10 mouse cellular contexts compared by ENCODE assay signal in genomic region chr17:46091899-46092298, GRCm38 (mm10).
"Had no signal": no experiment of that assay in that cellular context is flagged by ENCODE, and none has a peak within 500 bp of the region (broad histone marks: within the 10 kb centered on the region; RNA-seq: fewer than 3 reads in every experiment).

No protein-coding gene starts in this region.

- DNase-seq: kidney, adult 2 months; kidney, postnatal 25 days; liver; liver, embryonic 13.5 days; liver, postnatal 0 days had no signal

- H3K4me1 ChIP-seq: intestine, embryonic 15.5 days; liver, embryonic 13.5 days; midbrain, embryonic 13.5 days; neural tube, embryonic 15.5 days had no signal

- H3K27me3 ChIP-seq: intestine, embryonic 15.5 days; limb, embryonic 12.5 days; midbrain, embryonic 13.5 days; neural tube, embryonic 15.5 days had no signal

- H3K36me3 ChIP-seq: intestine, embryonic 15.5 days; limb, embryonic 12.5 days; liver, embryonic 13.5 days; midbrain, embryonic 13.5 days; neural tube, embryonic 15.5 days had no signal

- H3K9ac ChIP-seq: intestine, embryonic 15.5 days; limb, embryonic 12.5 days; liver, embryonic 13.5 days; liver, postnatal 0 days; midbrain, embryonic 13.5 days; neural tube, embryonic 15.5 days had no signal

- H3K4me3 ChIP-seq: intestine, embryonic 15.5 days; limb, embryonic 12.5 days; liver, embryonic 13.5 days; midbrain, embryonic 13.5 days; neural tube, embryonic 15.5 days had no signal

- ATAC-seq: intestine, embryonic 15.5 days; liver, postnatal 0 days; midbrain, embryonic 13.5 days had no signal

- H3K9me3 ChIP-seq: intestine, embryonic 15.5 days; limb, embryonic 12.5 days; liver, embryonic 13.5 days; midbrain, embryonic 13.5 days; neural tube, embryonic 15.5 days had no signal

- H3K4me2 ChIP-seq: intestine, embryonic 15.5 days; limb, embryonic 12.5 days; liver, embryonic 13.5 days; midbrain, embryonic 13.5 days; neural tube, embryonic 15.5 days had no signal

- H3K27ac ChIP-seq: intestine, embryonic 15.5 days; limb, embryonic 12.5 days; liver, embryonic 13.5 days; midbrain, embryonic 13.5 days; neural tube, embryonic 15.5 days; stomach, postnatal 0 days had no signal
